Mouse (Mus musculus): Measurements from ENCODE around the gene Rhox4a. TPM values are rescaled to one million over a fixed set of nuclear protein-coding genes. Genes with fewer than 3 reads are reported as not detected.

Rhox4a gene
- not detected for total RNA-seq (2023)

DNA sequence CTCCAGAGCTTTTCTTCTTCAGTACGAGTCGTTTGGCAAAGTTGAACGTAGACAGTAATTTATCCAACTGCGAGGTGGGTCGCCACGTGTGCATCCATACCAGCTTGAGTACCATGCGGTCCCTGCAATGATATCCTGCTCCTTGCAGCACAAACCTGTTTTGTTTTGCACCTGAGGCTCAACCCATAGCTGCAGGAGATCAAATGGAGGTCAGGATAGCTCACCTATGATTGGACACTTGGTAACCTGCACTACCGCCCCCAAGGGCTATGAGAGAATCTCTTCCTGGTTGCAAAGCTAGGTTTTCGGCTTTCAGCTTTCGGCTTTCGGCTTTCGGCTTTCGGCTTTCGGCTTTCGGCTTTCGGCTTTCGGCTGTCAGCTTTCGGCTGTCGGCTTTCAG is at the start of gene Rhox4a:
Gene Rhox4a, plus strand, starts transcription at position 301 of the 400 bp plus-strand sequence.

DNA sequence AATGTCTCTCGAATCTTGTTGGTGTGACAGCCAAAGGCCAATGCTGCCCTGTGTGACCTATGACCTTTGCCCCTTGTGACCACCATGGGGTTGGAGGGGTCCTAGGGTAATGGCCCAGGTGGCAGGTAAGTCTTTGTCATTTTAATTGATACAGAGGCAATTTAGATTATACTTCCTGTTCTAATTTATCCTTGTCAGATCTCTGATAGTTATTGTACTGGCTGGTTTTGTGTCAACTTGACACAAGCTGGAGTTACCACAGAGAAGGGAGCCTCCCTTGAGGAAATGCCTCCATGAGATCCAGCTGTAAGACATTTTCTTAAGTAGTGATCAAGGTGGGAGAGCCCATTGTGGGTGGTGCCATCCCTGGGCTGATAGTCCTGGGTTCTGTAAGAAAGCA is 43.0 kb upstream of the Rhox4a start, which contains the start of gene Rhox1:
Gene Rhox1, minus strand, starts transcription at position 101 of the 400 bp plus-strand sequence.

DNA sequence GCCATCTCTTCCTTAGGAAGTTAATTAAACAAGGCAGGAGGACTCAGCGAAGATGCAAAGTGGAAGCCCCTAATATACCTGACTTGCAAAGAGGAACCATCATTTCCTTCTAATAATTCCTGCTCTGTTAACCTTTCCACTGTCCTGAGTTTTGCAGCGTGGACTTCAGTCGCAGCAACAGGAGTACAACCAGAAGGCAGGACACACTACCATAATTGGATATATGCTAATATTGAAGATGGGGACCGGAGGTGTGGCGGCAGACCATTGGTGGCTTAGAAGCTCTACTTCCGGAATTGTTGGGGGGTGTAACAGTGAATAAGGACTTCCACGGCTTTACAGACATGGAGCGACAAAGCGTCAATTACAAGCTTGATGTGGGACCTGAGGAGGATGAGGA is 20.5 kb upstream of the Rhox4a start, which contains the start of gene Rhox2a:
Gene Rhox2a, plus strand, starts transcription at position 301 of the 400 bp plus-strand sequence.

DNA sequence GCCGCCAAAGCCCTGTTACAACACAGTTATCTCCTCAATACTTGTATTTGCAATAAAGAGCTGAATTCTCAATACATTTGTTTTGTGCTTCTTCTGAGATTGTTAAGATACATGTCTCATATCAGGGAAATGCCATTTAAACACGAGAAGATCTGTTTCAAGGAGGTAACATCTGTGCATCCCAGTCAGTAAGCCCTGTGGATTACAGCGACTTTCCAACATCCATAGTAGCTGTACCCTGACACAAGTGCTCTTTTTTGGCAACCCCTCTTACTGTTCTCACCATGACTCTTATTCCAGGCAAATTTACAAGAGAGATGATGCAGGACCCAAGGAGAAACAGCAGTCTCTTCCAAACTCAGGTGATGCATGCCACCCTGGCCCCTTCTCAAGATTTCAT is 15.5 kb upstream of the Rhox4a start, which contains the start of gene Rhox3a:
Gene Rhox3a, plus strand, starts transcription at position 301 of the 400 bp plus-strand sequence.

Other genes starting within 250 kb of the Rhox4a start
- not detected for gene Sowahd, start 216.5 kb upstream of the Rhox4a start, total RNA-seq (2023)
- 1,000 to 10,000 TPM; 1,621 to 1,624 TPM for gene Rpl39, start 179.9 kb upstream of the Rhox4a start, total RNA-seq (2023)
- 10 to 100 TPM; 29.2 to 31.6 TPM for gene Upf3b, start 155.0 kb upstream of the Rhox4a start, total RNA-seq (2023)
- 10 to 100 TPM; 14.3 to 19.1 TPM for gene Nkap, start 138.5 kb upstream of the Rhox4a start, total RNA-seq (2023)
- under 1 TPM in 1 of 2 experiments, not detected in 1; 0.33 TPM for gene Akap14, start 96.5 kb upstream of the Rhox4a start, total RNA-seq (2023)
- 100 to 1,000 TPM in 1 of 2 experiments, 10 to 100 TPM in 1; 83.6 to 118 TPM for gene Ndufa1, start 74.2 kb upstream of the Rhox4a start, total RNA-seq (2023)
- gene Rnf113a1, start 74.1 kb upstream of the Rhox4a start, total RNA-seq (2023) = 1 to 10 TPM; 3.0 to 3.5 TPM
- not detected for gene Gm9, start 54.3 kb upstream of the Rhox4a start, total RNA-seq (2023)
- not detected for gene Rhox1, start 43.1 kb upstream of the Rhox4a start, total RNA-seq (2023)
- gene Rhox2a, start 20.4 kb upstream of the Rhox4a start, total RNA-seq (2023) = not detected
- not detected for gene Rhox3a, start 15.4 kb upstream of the Rhox4a start, total RNA-seq (2023)
- gene Rhox3a2, start 114.7 kb downstream of the Rhox4a start, total RNA-seq (2023) = not detected
- gene Rhox4a2, start 125.5 kb downstream of the Rhox4a start, total RNA-seq (2023) = not detected
- gene Rhox2b, start 146.7 kb downstream of the Rhox4a start, total RNA-seq (2023) = not detected
- not detected for gene Rhox4b, start 167.2 kb downstream of the Rhox4a start, total RNA-seq (2023)
- gene Rhox2c, start 188.3 kb downstream of the Rhox4a start, total RNA-seq (2023) = not detected
- not detected for gene Rhox3c, start 193.2 kb downstream of the Rhox4a start, total RNA-seq (2023)
- gene Rhox4c, start 215.0 kb downstream of the Rhox4a start, total RNA-seq (2023) = not detected
- gene Rhox2d, start 228.1 kb downstream of the Rhox4a start, total RNA-seq (2023) = not detected
- gene Rhox4d, start 249.0 kb downstream of the Rhox4a start, total RNA-seq (2023) = not detected